Mouse (Mus musculus) liver, embryonic 14.5 days (tissue): ENCODE data around the gene Ccl1. TPM values are rescaled to one million over a fixed set of nuclear protein-coding genes. Genes with fewer than 3 reads are reported as not detected.

Experiments
- ATAC-seq: fragments of 200-750 bp; cut with Nextera tagmentation; 2 replicates; pipeline ENCODE4 v1.8.0; 2017; ENCODE audit warnings: moderate number of reproducible peaks, mild to moderate bottlenecking, moderate library complexity; ENCODE audit not compliant: insufficient read depth
- DNase-seq, 3 experiments: peaks; one replicate each; pipeline ENCODE4 v3.0.0-alpha.2; 2012 to 2013; ENCODE audit warnings: low read depth in 3 of 3, low spot score in 3 of 3
- H3K27ac ChIP-seq: fragments of 300-500 bp; sonication (generic); 2 replicates; pipeline ENCODE4 v1.5.1; 2014; ENCODE audit warnings: moderate library complexity, mild to moderate bottlenecking, control low read depth, inconsistent platforms
- H3K27me3 ChIP-seq: fragments of 300-500 bp; sonication (generic); 2 replicates; pipeline ENCODE4 v1.6.1; 2014; ENCODE audit warnings: mild to moderate bottlenecking, low read length, moderate library complexity; ENCODE audit not compliant: control insufficient read depth, insufficient read depth
- H3K36me3 ChIP-seq: fragments of 300-500 bp; sonication (generic); replicated peaks from 2 replicates; pipeline ENCODE4 v1.6.1; 2014; ENCODE audit warnings: low read depth; ENCODE audit not compliant: control insufficient read depth, insufficient read depth
- H3K4me1 ChIP-seq, 2 experiments: fragments of 200-500 bp in 1 of 2; fragments of 300-500 bp in 1 of 2; sonication (generic) in 1 of 2; replicated peaks; 2 replicates each; pipeline ENCODE4 v1.6.1; 2012 to 2014; ENCODE audit warnings: antibody characterized with exemption in 1 of 2, inconsistent platforms in 1 of 2, low read length in 1 of 2; ENCODE audit not compliant: control insufficient read depth in 2 of 2, insufficient read depth in 2 of 2
- H3K4me2 ChIP-seq: fragments of 300-500 bp; sonication (generic); 2 replicates; pipeline ENCODE4 v1.6.1; 2014; ENCODE audit warnings: low read depth, mild to moderate bottlenecking, control low read depth, moderate library complexity
- H3K4me3 ChIP-seq, 2 experiments: fragments of 200-500 bp in 1 of 2; fragments of 300-500 bp in 1 of 2; sonication (generic) in 1 of 2; 2 replicates each; pipeline ENCODE4 v1.5.1; 2012 to 2014; ENCODE audit warnings: low read depth in 2 of 2, low read length in 2 of 2, mild to moderate bottlenecking in 2 of 2, control low read depth in 1 of 2, inconsistent platforms in 1 of 2, moderate library complexity in 1 of 2; ENCODE audit not compliant: insufficient read depth in 1 of 2
- H3K9ac ChIP-seq: fragments of 300-500 bp; sonication (generic); replicated peaks from 2 replicates; pipeline ENCODE4 v1.6.1; 2014; ENCODE audit warnings: mild to moderate bottlenecking, control low read depth, moderate library complexity
- H3K9me3 ChIP-seq: fragments of 300-500 bp; sonication (generic); 2 replicates; pipeline ENCODE4 v1.6.1; 2016; ENCODE audit warnings: low read length, mixed read lengths; ENCODE audit not compliant: control insufficient read depth
- CTCF ChIP-seq: IDR thresholded peaks from 2 replicates; pipeline ENCODE4 v1.5.1; 2016; ENCODE audit warnings: antibody characterized with exemption, low read depth, control low read depth
- EP300 ChIP-seq: IDR thresholded peaks from 2 replicates; pipeline ENCODE4 v1.6.1; 2016; ENCODE audit warnings: antibody characterized with exemption, low read depth
- WGBS: fragments of 180-500 bp; shearing (Covaris S2); extraction: QIAGEN DNeasy Blood & Tissue Kit; methylation state at CpG from one replicate; pipeline ENCODE4 v1.1.7; 2014; ENCODE audit not compliant: insufficient replicate concordance; 5-methylcytosine and 5-hydroxymethylcytosine counted together
- polyA plus RNA-seq, 2 experiments: library from polyadenylated mRNA; depleted of rRNA in 1 of 2; stranded (reverse) in 1 of 2; unstranded in 1 of 2; fragments of >200 nt; fragmentation: Nextera tagmentation in 1 of 2; extraction: Ambion mirVana in 1 of 2; gene quantifications; 2 replicates each; pipeline versions ENCODE4 v1.2.1 to v1.2.3; 2012 to 2014

The Ccl1 gene
- polyA plus RNA-seq, 2 experiments = not detected

DNA sequence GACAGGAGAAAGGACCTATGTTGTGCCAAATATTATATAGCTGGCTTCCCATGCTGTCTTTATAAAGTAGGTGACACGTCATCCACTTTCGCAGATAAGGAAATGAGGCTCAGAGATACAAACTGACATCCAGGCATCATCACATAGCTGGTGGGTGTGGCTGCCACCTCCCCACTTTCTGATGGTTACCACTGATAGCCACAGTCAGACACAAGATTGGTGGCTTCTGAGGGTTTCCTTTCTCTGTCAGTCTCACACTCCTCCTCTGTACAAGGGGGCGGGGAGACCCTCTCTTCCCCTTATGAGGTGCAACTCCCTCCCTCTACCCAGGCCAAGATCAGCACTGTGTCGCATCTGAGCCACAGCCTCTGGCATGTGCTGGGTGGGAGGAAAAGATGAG, 91.1 kb downstream of the Ccl1 start:
- ATAC-seq = no peak

DNA sequence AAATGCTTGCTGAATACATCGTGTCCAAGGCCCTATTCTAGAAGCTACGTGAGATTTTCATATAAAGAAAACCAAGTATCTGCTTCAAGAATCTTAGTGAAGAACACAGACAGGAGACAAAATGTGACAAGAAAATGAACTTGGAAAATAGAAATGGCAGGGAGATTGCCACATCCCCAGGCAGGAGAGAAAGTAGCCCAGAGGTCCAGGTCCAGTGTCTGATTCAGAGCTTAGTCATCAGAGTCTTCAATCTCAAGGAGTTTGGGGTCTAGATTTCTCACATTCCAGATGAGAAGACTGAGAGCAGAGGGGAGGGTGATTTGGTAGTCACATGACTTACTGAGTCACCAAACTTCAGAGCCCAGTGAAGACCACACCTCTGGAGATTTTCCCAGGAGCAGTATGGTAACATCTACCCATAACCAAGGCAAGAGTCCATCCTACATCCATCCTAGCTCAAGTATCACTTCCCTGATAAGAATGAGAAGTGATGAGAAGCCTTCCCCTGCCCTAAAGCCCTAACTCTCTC, 98.5 kb downstream of the Ccl1 start:
- Histone ChIP-seq H3K4me3 (no peak overlapping the region), H3K9me3 (no peaks in the 10 kb centered on the region)
- 72% methylated on average over 2 of the region's 2 CpGs for WGBS

More for the DNA sequence above, 91.1 kb downstream of the Ccl1 start:
- Histone ChIP-seq H3K9me3 (no peaks in the 10 kb centered on the region), H3K36me3 (no peaks in the 10 kb centered on the region), H3K4me2 (no peak overlapping the region), H3K4me3 (no peak overlapping the region), H3K4me1 (no peaks in the 10 kb centered on the region), H3K9ac (no peak overlapping the region), H3K27ac (no peak overlapping the region), H3K27me3 (no peaks in the 10 kb centered on the region)
- TF ChIP-seq EP300 (no peak), CTCF (no peak)
- 12% methylated on average over 4 of the region's 4 CpGs for WGBS
- DNase-seq = no peak

GRCm38 (mm10) chr11:82205221-82205620, 100.3 kb downstream of the Ccl1 start:
- 45% methylated on average over 6 of the region's 6 CpGs for WGBS
- no peaks in the 10 kb centered on the region for H3K27me3 ChIP-seq
- H3K4me2 ChIP-seq = no peak overlapping the region
- DNase-seq (no peak), ATAC-seq (no peak)
- H3K4me3 ChIP-seq = no peak overlapping the region
- no peaks in the 10 kb centered on the region for H3K9me3 ChIP-seq
- no peak overlapping the region for H3K9ac ChIP-seq
- H3K36me3 ChIP-seq = no peaks in the 10 kb centered on the region
- TF ChIP-seq EP300 = no peak
- TF ChIP-seq CTCF = no peak
- no peak overlapping the region for H3K27ac ChIP-seq
- H3K4me1 ChIP-seq = no peaks in the 10 kb centered on the region

More for the DNA sequence above, 98.5 kb downstream of the Ccl1 start:
- DNase-seq (no peak), ATAC-seq (no peak)
- no peak overlapping the region for H3K9ac ChIP-seq
- H3K4me2 ChIP-seq = no peak overlapping the region
- no peaks in the 10 kb centered on the region for H3K36me3 ChIP-seq
- H3K4me1 ChIP-seq = no peaks in the 10 kb centered on the region
- H3K27ac ChIP-seq = no peak overlapping the region
- TF ChIP-seq EP300 (no peak), CTCF (no peak)
- no peaks in the 10 kb centered on the region for H3K27me3 ChIP-seq

GRCm38 (mm10) chr11:82203706-82204105, 101.8 kb downstream of the Ccl1 start:
- no peaks in the 10 kb centered on the region for H3K4me1 ChIP-seq
- TF ChIP-seq CTCF (no peak), EP300 (no peak)
- no peak for ATAC-seq
- no peak overlapping the region for H3K27ac ChIP-seq
- H3K27me3 ChIP-seq = no peaks in the 10 kb centered on the region
- H3K4me3 ChIP-seq = no peak overlapping the region
- WGBS = 10% methylated on average over 3 of the region's 3 CpGs
- no peak overlapping the region for H3K9ac ChIP-seq
- no peak for DNase-seq
- no peak overlapping the region for H3K4me2 ChIP-seq
- H3K36me3 ChIP-seq = no peaks in the 10 kb centered on the region
- no peaks in the 10 kb centered on the region for H3K9me3 ChIP-seq

DNA sequence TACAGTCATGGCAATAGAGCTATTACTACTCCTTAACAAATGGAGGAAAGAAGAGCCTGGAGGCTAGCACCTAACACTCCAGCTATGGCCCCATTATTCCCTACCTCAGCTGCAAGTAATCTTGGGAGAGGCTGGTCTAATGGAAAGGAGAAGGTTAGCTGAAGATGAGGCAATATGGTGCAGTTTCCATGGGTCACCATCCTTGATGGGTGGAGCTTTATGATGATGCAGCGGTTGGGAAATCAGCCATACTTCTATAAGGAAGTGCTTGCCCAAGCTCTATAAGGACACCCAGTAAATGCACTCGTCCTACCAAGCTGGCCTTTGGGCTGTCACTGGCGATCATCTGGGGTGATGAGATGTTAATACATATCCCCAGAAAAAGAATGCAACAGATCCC, 107.7 kb downstream of the Ccl1 start:
- H3K27ac ChIP-seq = no peak overlapping the region
- no peak overlapping the region for H3K4me2 ChIP-seq
- no peaks in the 10 kb centered on the region for H3K27me3 ChIP-seq
- no peak overlapping the region for H3K4me3 ChIP-seq
- no peaks in the 10 kb centered on the region for H3K9me3 ChIP-seq
- 47% methylated on average over 3 of the region's 3 CpGs for WGBS
- no peak overlapping the region for H3K9ac ChIP-seq
- TF ChIP-seq CTCF (no peak), EP300 (no peak)
- no peaks in the 10 kb centered on the region for H3K4me1 ChIP-seq
- H3K36me3 ChIP-seq = no peaks in the 10 kb centered on the region
- ATAC-seq = no peak
- DNase-seq = no peak
